Comparison of ENCODE assay signal across 21 mouse cellular contexts in the genomic region with DNA sequence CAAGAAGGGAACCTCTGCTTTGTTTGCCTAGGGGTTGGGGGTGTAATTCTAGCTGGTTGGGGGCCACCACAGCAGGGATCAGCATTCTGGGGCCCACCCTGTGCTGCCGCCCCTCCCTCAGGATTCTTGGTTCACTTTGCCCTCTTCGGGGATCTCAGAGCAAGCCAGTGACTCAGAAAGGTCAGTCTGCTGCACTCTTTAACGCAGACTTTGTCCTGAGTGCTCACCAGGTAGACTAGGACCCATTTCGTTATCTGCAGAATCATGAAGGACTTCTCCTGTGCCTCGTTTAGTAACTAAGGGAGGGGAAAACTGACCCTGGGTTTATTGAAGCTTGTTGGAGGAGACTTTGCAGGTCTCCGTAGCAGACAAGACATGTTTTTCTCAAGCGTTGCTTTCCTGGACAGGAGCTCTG. TPM values are rescaled to one million over a fixed set of nuclear protein-coding genes. Genes with fewer than 3 reads are reported as not detected.
DNase-seq lines count a peak whose midpoint lies in the region; ATAC-seq and TF ChIP-seq lines count a peak whose summit lies in the region.
"Had no signal": no experiment of that assay in that cellular context is flagged by ENCODE, and none has a peak within 500 bp of the region (broad histone marks: within the 10 kb centered on the region; RNA-seq: fewer than 3 reads in every experiment).

No protein-coding gene starts in this region.

- DNase-seq in hindbrain, embryonic 10.5 days (ENCODE audit: low spot score): no peak
- DNase-seq in hindbrain, embryonic 11.5 days (ENCODE audit: low spot score): no peak
- no peak for DNase-seq in stomach, postnatal 0 days (ENCODE audit: low spot score)
- DNase-seq in thymus, adult 2 months: no peak
- DNase-seq: adrenal gland, postnatal 10 days; cerebellum, adult 8-10 months; cerebellum, postnatal 36 days; gastrocnemius, postnatal 36 days; heart, adult 2 months; heart, postnatal 14 days; kidney, adult 8-10 months; kidney, postnatal 25 days; liver, postnatal 0 days; thymus, postnatal 4 days had no signal

- no peak overlapping the region for H3K4me2 ChIP-seq in hindbrain, embryonic 11.5 days (replicated peaks; ENCODE audit: low read depth, low read length)
- 0 out of 2 replicates have a peak overlapping the region, but pooled peaks have one; percentile 19 for H3K4me2 ChIP-seq in intestine, embryonic 16.5 days (ENCODE audit: low read depth, low read length)
- no peak overlapping the region for H3K4me2 ChIP-seq in stomach, postnatal 0 days (replicated peaks; ENCODE audit: low read depth)
- no peak overlapping the region for H3K4me2 ChIP-seq in forebrain, embryonic 13.5 days
- H3K4me2 ChIP-seq: heart, embryonic 13.5 days; hindbrain, embryonic 13.5 days; midbrain, embryonic 13.5 days had no signal

- no peak for TF ChIP-seq POLR2A in ES-Bruce4 (IDR thresholded peaks at IDR 0.05; ENCODE audit: insufficient read depth, low read length)
- TF ChIP-seq POLR2A in thymus, adult 2 months (IDR thresholded peaks at IDR 0.05; ENCODE audit: control insufficient read depth, extremely low read depth, insufficient read depth, low read length, poor library complexity): no peak

- no peak for ATAC-seq in hindbrain, embryonic 11.5 days (ENCODE audit: low FRiP score)
- peak; percentile 75 for ATAC-seq in intestine, embryonic 16.5 days
- ATAC-seq in stomach, postnatal 0 days (ENCODE audit: low FRiP score, low TSS enrichment): 0 out of 2 replicates have a peak, but pooled peaks have one; percentile 18
- no peak for ATAC-seq in forebrain, embryonic 13.5 days
- ATAC-seq: liver, postnatal 0 days; midbrain, embryonic 13.5 days had no signal

- H3K4me1 ChIP-seq in hindbrain, embryonic 10.5 days (replicated peaks): peaks cover 58% of the 10 kb centered on the region
- peaks cover 7% of the 10 kb centered on the region; the same call in 1 of the 2 replicates for H3K4me1 ChIP-seq in hindbrain, embryonic 11.5 days (replicated peaks; ENCODE audit: control insufficient read depth, insufficient read depth, low read length)
- peaks cover 6% of the 10 kb centered on the region for H3K4me1 ChIP-seq in ES-Bruce4 (ENCODE audit: control insufficient read depth, insufficient read depth, low read length)
- 0 out of 2 replicates have a peak, but pooled peaks cover 6% of the 10 kb centered on the region for H3K4me1 ChIP-seq in intestine, embryonic 16.5 days (ENCODE audit: control insufficient read depth, insufficient read depth, low read length)
- H3K4me1 ChIP-seq in stomach, postnatal 0 days (replicated peaks; ENCODE audit: control insufficient read depth, insufficient read depth): no peaks in the 10 kb centered on the region
- peaks cover 3% of the 10 kb centered on the region for H3K4me1 ChIP-seq in thymus, adult 2 months (replicated peaks; ENCODE audit: control insufficient read depth, insufficient read depth, low read length)
- H3K4me1 ChIP-seq in forebrain, embryonic 13.5 days: peaks cover 13% of the 10 kb centered on the region
- H3K4me1 ChIP-seq: heart, embryonic 13.5 days had no signal

- peak; percentile 91 for TF ChIP-seq EP300 in ES-Bruce4 (IDR thresholded peaks at IDR 0.05; ENCODE audit: insufficient read depth, low read depth, low read length)
- TF ChIP-seq EP300 in stomach, postnatal 0 days (optimal IDR thresholded peaks at IDR 0.05): no peak

- no peaks in the 10 kb centered on the region for H3K9me3 ChIP-seq in hindbrain, embryonic 10.5 days
- no peaks in the 10 kb centered on the region for H3K9me3 ChIP-seq in hindbrain, embryonic 11.5 days (ENCODE audit: control insufficient read depth, low read length)
- no peaks in the 10 kb centered on the region for H3K9me3 ChIP-seq in ES-Bruce4 (replicated peaks; ENCODE audit: control insufficient read depth, insufficient read depth, low read length, poor library complexity, severe bottlenecking)
- no peaks in the 10 kb centered on the region for H3K9me3 ChIP-seq in intestine, embryonic 16.5 days (ENCODE audit: control insufficient read depth, low read length)
- H3K9me3 ChIP-seq in stomach, postnatal 0 days (ENCODE audit: control insufficient read depth, low read length): no peaks in the 10 kb centered on the region
- H3K9me3 ChIP-seq in forebrain, embryonic 13.5 days (replicated peaks): no peaks in the 10 kb centered on the region
- H3K9me3 ChIP-seq: heart, embryonic 13.5 days; hindbrain, embryonic 13.5 days; midbrain, embryonic 13.5 days had no signal

- no peaks in the 10 kb centered on the region for H3K36me3 ChIP-seq in hindbrain, embryonic 10.5 days
- no peaks in the 10 kb centered on the region for H3K36me3 ChIP-seq in hindbrain, embryonic 11.5 days (ENCODE audit: control insufficient read depth, insufficient read depth, low read length)
- no peaks in the 10 kb centered on the region for H3K36me3 ChIP-seq in ES-Bruce4 (ENCODE audit: control insufficient read depth, insufficient read depth, low read length, poor library complexity, severe bottlenecking)
- no peaks in the 10 kb centered on the region for H3K36me3 ChIP-seq in intestine, embryonic 16.5 days (ENCODE audit: control insufficient read depth, insufficient read depth, low read length)
- H3K36me3 ChIP-seq in stomach, postnatal 0 days (ENCODE audit: control insufficient read depth, insufficient read depth, low read length): no peaks in the 10 kb centered on the region
- no peaks in the 10 kb centered on the region for H3K36me3 ChIP-seq in thymus, adult 2 months (ENCODE audit: control insufficient read depth, insufficient read depth, low read length)
- H3K36me3 ChIP-seq in forebrain, embryonic 13.5 days (ENCODE audit: poor library complexity, severe bottlenecking): no peaks in the 10 kb centered on the region
- H3K36me3 ChIP-seq: heart, embryonic 13.5 days; hindbrain, embryonic 13.5 days; midbrain, embryonic 13.5 days had no signal

- H3K4me3 ChIP-seq in hindbrain, embryonic 10.5 days: no peak overlapping the region
- H3K4me3 ChIP-seq in hindbrain, embryonic 11.5 days (ENCODE audit: low read depth, low read length): no peak overlapping the region
- 0 out of 2 replicates have a peak overlapping the region, but pooled peaks have one; percentile 4 for H3K4me3 ChIP-seq in ES-Bruce4 (ENCODE audit: low read depth, low read length)
- H3K4me3 ChIP-seq in intestine, embryonic 16.5 days (ENCODE audit: low read length): no peak overlapping the region
- no peak overlapping the region for H3K4me3 ChIP-seq in stomach, postnatal 0 days (ENCODE audit: low read depth, low read length)
- no peak overlapping the region for H3K4me3 ChIP-seq in thymus, adult 2 months (ENCODE audit: control insufficient read depth, insufficient read depth, low read length)
- no peak overlapping the region for H3K4me3 ChIP-seq in forebrain, embryonic 13.5 days
- H3K4me3 ChIP-seq: heart, adult 2 months; heart, embryonic 13.5 days; hindbrain, embryonic 13.5 days; layer of hippocampus, adult 2 months; midbrain, embryonic 13.5 days had no signal

- TF ChIP-seq CTCF in ES-Bruce4 (IDR thresholded peaks at IDR 0.05; ENCODE audit: low read depth, low read length): no peak
- no peak for TF ChIP-seq CTCF in stomach, postnatal 0 days (IDR thresholded peaks at IDR 0.05; ENCODE audit: low read depth)
- no peak for TF ChIP-seq CTCF in thymus, adult 2 months (IDR thresholded peaks at IDR 0.05; ENCODE audit: borderline replicate concordance, control insufficient read depth, extremely low read depth, insufficient read depth, low read length, poor library complexity)

- 49% methylated on average over 7 of the region's 7 CpGs for WGBS in hindbrain, embryonic 10.5 days
- WGBS in hindbrain, embryonic 11.5 days: 42% methylated on average over 7 of the region's 7 CpGs
- 35% methylated on average over 7 of the region's 7 CpGs for WGBS in intestine, embryonic 16.5 days
- 41% methylated on average over 7 of the region's 7 CpGs for WGBS in stomach, postnatal 0 days
- 83% methylated on average over 7 of the region's 7 CpGs for WGBS in thymus, adult 2 months
- 49% methylated on average over 7 of the region's 7 CpGs for WGBS in forebrain, embryonic 13.5 days

- H3K9ac ChIP-seq in hindbrain, embryonic 11.5 days (ENCODE audit: low read depth, low read length): no peak overlapping the region
- H3K9ac ChIP-seq in ES-Bruce4 (ENCODE audit: low read depth, poor library complexity, severe bottlenecking): no peak overlapping the region
- peak overlapping the region; percentile 37; the same call in 1 of the 2 replicates for H3K9ac ChIP-seq in intestine, embryonic 16.5 days (ENCODE audit: low read depth, low read length)
- no peak overlapping the region for H3K9ac ChIP-seq in stomach, postnatal 0 days (ENCODE audit: low read length)
- no peak overlapping the region for H3K9ac ChIP-seq in forebrain, embryonic 13.5 days
- H3K9ac ChIP-seq: heart, embryonic 13.5 days; hindbrain, embryonic 13.5 days; liver, postnatal 0 days; midbrain, embryonic 13.5 days had no signal

- 0 out of 2 replicates have a peak, but pooled peaks cover 11% of the 10 kb centered on the region for H3K27me3 ChIP-seq in hindbrain, embryonic 10.5 days (ENCODE audit: insufficient read depth, poor library complexity, severe bottlenecking)
- H3K27me3 ChIP-seq in hindbrain, embryonic 11.5 days (ENCODE audit: control insufficient read depth, insufficient read depth, low read length): no peaks in the 10 kb centered on the region
- H3K27me3 ChIP-seq in ES-Bruce4 (ENCODE audit: control insufficient read depth, insufficient read depth, low read length, poor library complexity, severe bottlenecking): no peaks in the 10 kb centered on the region
- H3K27me3 ChIP-seq in intestine, embryonic 16.5 days (replicated peaks; ENCODE audit: control insufficient read depth, insufficient read depth, low read length): no peaks in the 10 kb centered on the region
- no peaks in the 10 kb centered on the region for H3K27me3 ChIP-seq in stomach, postnatal 0 days (ENCODE audit: control insufficient read depth, insufficient read depth, low read length)
- H3K27me3 ChIP-seq in thymus, adult 2 months (ENCODE audit: control insufficient read depth, insufficient read depth, low read length): no peaks in the 10 kb centered on the region
- H3K27me3 ChIP-seq in forebrain, embryonic 13.5 days: no peaks in the 10 kb centered on the region
- H3K27me3 ChIP-seq: heart, embryonic 13.5 days; hindbrain, embryonic 13.5 days had no signal

- H3K27ac ChIP-seq in hindbrain, embryonic 10.5 days: peak overlapping the region; percentile 59
- no peak overlapping the region for H3K27ac ChIP-seq in hindbrain, embryonic 11.5 days (ENCODE audit: low read depth, low read length)
- H3K27ac ChIP-seq in ES-Bruce4 (ENCODE audit: insufficient read depth, low read length): peak overlapping the region; percentile 64
- H3K27ac ChIP-seq in intestine, embryonic 16.5 days (ENCODE audit: low read length): peak overlapping the region; percentile 33; the same call in 1 of the 2 replicates
- no peak overlapping the region for H3K27ac ChIP-seq in stomach, postnatal 0 days (replicated peaks)
- H3K27ac ChIP-seq in thymus, adult 2 months (ENCODE audit: control insufficient read depth, insufficient read depth, low read length): no peak overlapping the region
- H3K27ac ChIP-seq in forebrain, embryonic 13.5 days: no peak overlapping the region
- H3K27ac ChIP-seq: heart, adult 2 months; heart, embryonic 13.5 days; hindbrain, embryonic 13.5 days; layer of hippocampus, adult 2 months; midbrain, embryonic 13.5 days had no signal

RNA-seq across cellular contexts. Expression of gene Ubl3, which starts 38.9 kb away (rescaled TPM):
- 60.8 and 71.8 TPM in 2 replicates for polyA plus RNA-seq in hindbrain, embryonic 10.5 days (2016; fragmentation: Nextera tagmentation; extraction: Ambion mirVana)
- polyA plus RNA-seq in hindbrain, embryonic 11.5 days (2014; fragmentation: Nextera tagmentation; extraction: Ambion mirVana): 76.6 and 82.7 TPM in 2 replicates
- 55.8 and 58.2 TPM in 2 replicates for polyA plus RNA-seq in ES-Bruce4 (2011; ENCODE audit: insufficient read depth, insufficient read length, low read depth, missing spikeins)
- polyA plus RNA-seq in intestine, embryonic 16.5 days (2015; fragmentation: Nextera tagmentation; extraction: Ambion mirVana): 27.0 and 59.0 TPM in 2 replicates
- 117 and 123 TPM in 2 replicates for polyA plus RNA-seq in stomach, postnatal 0 days (2015; fragmentation: Nextera tagmentation; extraction: Ambion mirVana)
- 45.3 and 48.2 TPM in 2 replicates for polyA plus RNA-seq in thymus, adult 2 months (2012; rRNA removed)
- 71.5 and 74.5 TPM in 2 replicates for polyA plus RNA-seq in forebrain, embryonic 13.5 days (2015; fragmentation: Nextera tagmentation; extraction: Ambion mirVana)

Comparison
In these comparisons a context has a peak if more than half of its experiments do, and no peak if none do; other contexts are left out.
1. H3K27ac ChIP-seq: peak in hindbrain, embryonic 10.5 days (single experiment), ES-Bruce4 (single experiment) and intestine, embryonic 16.5 days (single experiment); none in hindbrain, embryonic 11.5 days (single experiment), stomach, postnatal 0 days (single experiment), thymus, adult 2 months (single experiment) and forebrain, embryonic 13.5 days (single experiment).
2. ATAC-seq: peak in intestine, embryonic 16.5 days (single experiment) and stomach, postnatal 0 days (single experiment); none in hindbrain, embryonic 11.5 days (single experiment) and forebrain, embryonic 13.5 days (single experiment).